In genomic region chr10:99459823-99460361, GRCm38 (mm10) we compare ENCODE assay signal across 8 mouse cellular contexts.
DNase-seq lines count a peak whose midpoint lies in the region; ATAC-seq and TF ChIP-seq lines count a peak whose summit lies in the region.

No protein-coding gene starts in this region.

- H3K9me3 ChIP-seq in midbrain, embryonic 10.5 days (replicated peaks), result no peaks in the 10 kb centered on the region
- H3K9me3 ChIP-seq in midbrain, embryonic 16.5 days (replicated peaks; ENCODE audit: control insufficient read depth, low read length, poor library complexity, severe bottlenecking), result no peaks in the 10 kb centered on the region

- peaks cover 77% of the 10 kb centered on the region for H3K27me3 ChIP-seq in midbrain, embryonic 10.5 days (ENCODE audit: low read depth, poor library complexity, severe bottlenecking)
- H3K27me3 ChIP-seq in midbrain, embryonic 16.5 days (ENCODE audit: control insufficient read depth, insufficient read depth, low read depth, low read length), result no peaks in the 10 kb centered on the region
- H3K27me3 ChIP-seq in kidney, adult 2 months (replicated peaks; ENCODE audit: control insufficient read depth, insufficient read depth, low read length), result no peaks in the 10 kb centered on the region

- 44% methylated on average over 10 of the region's 10 CpGs for WGBS in midbrain, embryonic 10.5 days
- 47% methylated on average over 10 of the region's 10 CpGs for WGBS in midbrain, embryonic 16.5 days
- 47% methylated on average over 10 of the region's 10 CpGs for WGBS in kidney, adult 2 months

- H3K4me3 ChIP-seq in midbrain, embryonic 10.5 days, result no peak overlapping the region
- H3K4me3 ChIP-seq in midbrain, embryonic 16.5 days (ENCODE audit: low read depth, low read length), result no peak overlapping the region
- H3K4me3 ChIP-seq in kidney, adult 2 months (ENCODE audit: insufficient read depth, low read depth, low read length), result no peak overlapping the region

- no peak overlapping the region for H3K4me2 ChIP-seq in midbrain, embryonic 16.5 days (ENCODE audit: low read length)

- ATAC-seq in midbrain, embryonic 16.5 days, result no peak

- TF ChIP-seq CTCF in kidney, adult 2 months (conservative IDR thresholded peaks at IDR 0.05; ENCODE audit: insufficient read depth, insufficient read length, low read depth, low read length), result peak; percentile 50

- no peak for DNase-seq in midbrain, embryonic 10.5 days (ENCODE audit: low spot score)
- peak; percentile 15 for DNase-seq in adipocyte (ENCODE audit: low spot score)
- peak; percentile 38 for DNase-seq in forelimb bud, embryonic 11.5 days (ENCODE audit: low read depth, low spot score)
- peak; percentile 43 for DNase-seq in kidney, adult 2 months
- peak; percentile 74 for DNase-seq in lung, postnatal 25 days (ENCODE audit: low spot score)
- peak; percentile 16 to 36 for DNase-seq in thymus, adult 18-20 months
- DNase-seq in urinary bladder, postnatal 10 days (ENCODE audit: low spot score), result no peak

- TF ChIP-seq POLR2A in kidney, adult 2 months (IDR thresholded peaks at IDR 0.05; ENCODE audit: low read depth, low read length), result no peak

- H3K36me3 ChIP-seq in midbrain, embryonic 10.5 days, result no peaks in the 10 kb centered on the region
- no peaks in the 10 kb centered on the region for H3K36me3 ChIP-seq in midbrain, embryonic 16.5 days (ENCODE audit: control insufficient read depth, insufficient read depth, low read length)
- no peaks in the 10 kb centered on the region for H3K36me3 ChIP-seq in kidney, adult 2 months (ENCODE audit: control insufficient read depth, insufficient read depth, low read length)

- peaks cover 49% of the 10 kb centered on the region for H3K4me1 ChIP-seq in midbrain, embryonic 10.5 days
- peaks cover 4% of the 10 kb centered on the region; the same call in 1 of the 2 replicates for H3K4me1 ChIP-seq in midbrain, embryonic 16.5 days (ENCODE audit: control insufficient read depth, insufficient read depth, low read length)
- peaks cover 5% of the 10 kb centered on the region; the same call in 1 of the 2 replicates for H3K4me1 ChIP-seq in kidney, adult 2 months (ENCODE audit: control insufficient read depth, insufficient read depth, low read length)

- H3K9ac ChIP-seq in midbrain, embryonic 16.5 days (ENCODE audit: low read depth, low read length), result no peak overlapping the region

- peak overlapping the region; percentile 88 for H3K27ac ChIP-seq in midbrain, embryonic 10.5 days (replicated peaks)
- H3K27ac ChIP-seq in midbrain, embryonic 16.5 days (ENCODE audit: low read length), result no peak overlapping the region
- H3K27ac ChIP-seq in kidney, adult 2 months (ENCODE audit: insufficient read depth, low read depth, low read length), result peak overlapping the region; percentile 8; the same call in 1 of the 2 replicates

Comparison
In these comparisons a context has a peak if more than half of its experiments do, and no peak if none do; other contexts are left out.
1. DNase-seq: peak in adipocyte (single experiment), forelimb bud, embryonic 11.5 days (single experiment), kidney, adult 2 months (single experiment), lung, postnatal 25 days (single experiment) and thymus, adult 18-20 months (2 of 2); none in midbrain, embryonic 10.5 days (single experiment) and urinary bladder, postnatal 10 days (single experiment).